Mouse (Mus musculus): Measurements from ENCODE around the gene Mogs. TPM values are rescaled to one million over a fixed set of nuclear protein-coding genes. Genes with fewer than 3 reads are reported as not detected.

The Mogs gene
- polyA plus RNA-seq, 1 experiment, result 17.1 TPM

GRCm38 (mm10) chr6:83132176-83132919 is 17.1 kb downstream of the Mogs start:
- TF ChIP-seq CTCF (IDR thresholded peaks at IDR 0.05; ENCODE audit: low read depth, low read length) (no peak), POLR2A (IDR thresholded peaks at IDR 0.05; ENCODE audit: borderline replicate concordance, low read depth, low read length) (no peak)
- peak overlapping the region; percentile 68 for H3K27ac ChIP-seq (ENCODE audit: insufficient read depth, low read depth, low read length)
- no peak overlapping the region for H3K4me3 ChIP-seq (ENCODE audit: insufficient read depth, low read length)
- H3K4me1 ChIP-seq (ENCODE audit: control insufficient read depth, insufficient read depth, low read length), result peaks cover 40% of the 10 kb centered on the region

GRCm38 (mm10) chr6:83134226-83134625 is 18.9 kb downstream of the Mogs start:
- Histone ChIP-seq H3K4me1 (ENCODE audit: control insufficient read depth, insufficient read depth, low read length) (peaks cover 45% of the 10 kb centered on the region), H3K4me3 (ENCODE audit: insufficient read depth, low read length) (no peak overlapping the region), H3K27ac (ENCODE audit: insufficient read depth, low read depth, low read length) (no peak overlapping the region)
- TF ChIP-seq CTCF (IDR thresholded peaks at IDR 0.05; ENCODE audit: low read depth, low read length) (no peak), POLR2A (IDR thresholded peaks at IDR 0.05; ENCODE audit: borderline replicate concordance, low read depth, low read length) (no peak)

- H3K4me3 ChIP-seq (ENCODE audit: insufficient read depth, low read length), result peak within 1 kb of the TSS; percentile 64; the same call in 1 of the 2 replicates
- H3K4me1 ChIP-seq (ENCODE audit: control insufficient read depth, insufficient read depth, low read length), result peaks cover 45% of the 10 kb centered on the region
- TF ChIP-seq CTCF (IDR thresholded peaks at IDR 0.05; ENCODE audit: low read depth, low read length), result no peak
- TF ChIP-seq POLR2A (IDR thresholded peaks at IDR 0.05; ENCODE audit: borderline replicate concordance, low read depth, low read length), result no peak
- H3K27ac ChIP-seq (ENCODE audit: insufficient read depth, low read depth, low read length), result no peak within 1 kb of the TSS
These were observed 19.7 kb downstream of the Mogs start, which contains the start of gene Rtkn for GRCm38 (mm10) chr6:83134951-83135513. Gene Rtkn (plus strand): TSS chr6:83135463.

- Histone ChIP-seq H3K27ac (ENCODE audit: insufficient read depth, low read depth, low read length) (no peak overlapping the region), H3K4me1 (ENCODE audit: control insufficient read depth, insufficient read depth, low read length) (peaks cover 43% of the 10 kb centered on the region), H3K4me3 (ENCODE audit: insufficient read depth, low read length) (no peak overlapping the region)
- TF ChIP-seq CTCF (IDR thresholded peaks at IDR 0.05; ENCODE audit: low read depth, low read length) (no peak), POLR2A (IDR thresholded peaks at IDR 0.05; ENCODE audit: borderline replicate concordance, low read depth, low read length) (no peak)
These were observed 20.4 kb downstream of the Mogs start for GRCm38 (mm10) chr6:83135571-83136161.

GRCm38 (mm10) chr6:83136291-83136880 is 21.1 kb downstream of the Mogs start:
- TF ChIP-seq POLR2A (IDR thresholded peaks at IDR 0.05; ENCODE audit: borderline replicate concordance, low read depth, low read length) (no peak), CTCF (IDR thresholded peaks at IDR 0.05; ENCODE audit: low read depth, low read length) (no peak)
- Histone ChIP-seq H3K4me1 (ENCODE audit: control insufficient read depth, insufficient read depth, low read length) (peaks cover 37% of the 10 kb centered on the region), H3K27ac (ENCODE audit: insufficient read depth, low read depth, low read length) (peak overlapping the region; percentile 70), H3K4me3 (ENCODE audit: insufficient read depth, low read length) (peak overlapping the region; percentile 64)

- TF ChIP-seq POLR2A (IDR thresholded peaks at IDR 0.05; ENCODE audit: borderline replicate concordance, low read depth, low read length) (no peak), CTCF (IDR thresholded peaks at IDR 0.05; ENCODE audit: low read depth, low read length) (no peak)
- peak overlapping the region; percentile 70 for H3K27ac ChIP-seq (ENCODE audit: insufficient read depth, low read depth, low read length)
- H3K4me1 ChIP-seq (ENCODE audit: control insufficient read depth, insufficient read depth, low read length), result peaks cover 37% of the 10 kb centered on the region
- H3K4me3 ChIP-seq (ENCODE audit: insufficient read depth, low read length), result peak overlapping the region; percentile 64
These were observed 21.7 kb downstream of the Mogs start for GRCm38 (mm10) chr6:83136881-83137575.

- H3K4me1 ChIP-seq (ENCODE audit: control insufficient read depth, insufficient read depth, low read length), result peaks cover 33% of the 10 kb centered on the region
- TF ChIP-seq POLR2A (IDR thresholded peaks at IDR 0.05; ENCODE audit: borderline replicate concordance, low read depth, low read length), result no peak
- TF ChIP-seq CTCF (IDR thresholded peaks at IDR 0.05; ENCODE audit: low read depth, low read length), result no peak
- H3K27ac ChIP-seq (ENCODE audit: insufficient read depth, low read depth, low read length), result peak overlapping the region; percentile 70
- H3K4me3 ChIP-seq (ENCODE audit: insufficient read depth, low read length), result peak overlapping the region; percentile 64
These were observed 22.3 kb downstream of the Mogs start for GRCm38 (mm10) chr6:83137576-83137950.

DNA sequence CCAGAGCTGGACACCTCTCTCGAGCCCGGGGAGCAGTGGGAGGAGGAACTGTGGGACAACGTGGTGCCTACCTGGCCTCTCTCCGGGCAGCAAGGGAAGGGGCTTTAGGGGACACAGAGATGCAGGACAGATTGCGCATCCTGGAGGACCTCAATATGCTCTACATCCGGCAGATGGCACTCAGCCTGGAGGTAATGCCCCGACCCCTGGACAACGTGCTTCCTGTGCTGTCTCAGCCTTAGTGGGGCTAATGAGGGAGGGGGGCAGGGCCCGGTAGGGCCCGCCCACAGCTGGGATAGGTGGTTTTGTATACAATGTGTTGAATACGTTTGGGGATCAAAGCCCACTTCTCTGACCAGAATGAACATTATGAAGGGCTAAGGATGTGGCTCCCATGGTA is 22.8 kb downstream of the Mogs start:
- peaks cover 30% of the 10 kb centered on the region for H3K4me1 ChIP-seq (ENCODE audit: control insufficient read depth, insufficient read depth, low read length)
- H3K27ac ChIP-seq (ENCODE audit: insufficient read depth, low read depth, low read length), result peak overlapping the region; percentile 13; the same call in 1 of the 2 replicates
- TF ChIP-seq POLR2A (IDR thresholded peaks at IDR 0.05; ENCODE audit: borderline replicate concordance, low read depth, low read length) (no peak), CTCF (IDR thresholded peaks at IDR 0.05; ENCODE audit: low read depth, low read length) (no peak)
- H3K4me3 ChIP-seq (ENCODE audit: insufficient read depth, low read length), result peak overlapping the region; percentile 64; the same call in 1 of the 2 replicates

- TF ChIP-seq POLR2A (IDR thresholded peaks at IDR 0.05; ENCODE audit: borderline replicate concordance, low read depth, low read length), result no peak
- no peak for TF ChIP-seq CTCF (IDR thresholded peaks at IDR 0.05; ENCODE audit: low read depth, low read length)
- Histone ChIP-seq H3K4me3 (ENCODE audit: insufficient read depth, low read length) (no peak overlapping the region), H3K27ac (ENCODE audit: insufficient read depth, low read depth, low read length) (no peak overlapping the region), H3K4me1 (ENCODE audit: control insufficient read depth, insufficient read depth, low read length) (peaks cover 19% of the 10 kb centered on the region)
These were observed 24.7 kb downstream of the Mogs start for GRCm38 (mm10) chr6:83140044-83140443.
